Mouse (Mus musculus): Measurements from ENCODE around the gene Gm17545.

DNA sequence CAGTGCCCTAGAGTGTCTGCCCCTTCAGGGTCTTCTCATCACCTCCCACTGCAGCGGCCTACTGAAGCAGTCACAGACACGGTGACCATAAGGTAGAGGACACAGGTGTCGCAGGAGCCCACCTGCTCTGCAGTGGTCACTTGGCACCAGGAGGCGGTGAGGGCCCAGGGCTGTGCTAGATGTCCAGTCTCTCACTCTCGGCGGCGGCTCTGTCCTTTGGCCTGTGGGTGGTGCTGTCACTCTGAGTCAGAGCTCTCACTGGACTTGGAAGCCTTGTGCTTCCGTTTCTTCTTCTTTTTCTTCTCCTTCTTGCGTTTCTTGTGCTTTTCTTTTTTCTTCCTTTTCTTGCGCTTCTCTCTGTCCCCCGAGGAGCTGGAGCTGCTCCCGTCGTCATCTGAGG lies 5.7 kb upstream of the Gm17545 start:
- peak; percentile 33; the same call in 1 of the 2 replicates for TF ChIP-seq CTCF (IDR thresholded peaks at IDR 0.05)
- TF ChIP-seq EP300 (IDR thresholded peaks at IDR 0.05) = no peak

Data from lung, postnatal 0 days (tissue).